Mouse (Mus musculus) heart, adult 18-20 months (tissue): ENCODE results near the gene Hist1h2be. TPM values are rescaled to one million over a fixed set of nuclear protein-coding genes. Genes with fewer than 3 reads are reported as not detected.
"Not testable (repeated sequence)": the region's sequence is repeated elsewhere in the genome, so short reads cannot be mapped to it uniquely, and the experiment has no call there.

Experiments
- DNase-seq, 2 experiments: peaks; one replicate each; pipeline ENCODE4 v3.0.0; 2021 to 2022; ENCODE audit warnings: mixed read lengths in 1 of 2
- total RNA-seq, 2 experiments: library from RNA; stranded (reverse); gene quantifications; 2 replicates each; pipeline ENCODE4 v1.2.3; 2021

Gene Hist1h2be
- total RNA-seq, 2 experiments from 2014 or later, result 8.6 to 10.2 TPM

GRCm38 (mm10) chr13:23591886-23592285 is 29.0 kb downstream of the Hist1h2be start:
- DNase-seq, result not testable (repeated sequence)

- no peak for DNase-seq
Observed at GRCm38 (mm10) chr13:23591206-23591605, 29.7 kb downstream of the Hist1h2be start.

GRCm38 (mm10) chr13:23586940-23587225 is 34.0 kb downstream of the Hist1h2be start:
- DNase-seq, result no peak

- peak in 1 of 2 experiments; percentile 39 for DNase-seq
Observed at GRCm38 (mm10) chr13:23586099-23586939, 34.6 kb downstream of the Hist1h2be start.

- peak; percentile 87 for DNase-seq
Observed at GRCm38 (mm10) chr13:23585442-23586098, 35.4 kb downstream of the Hist1h2be start.

GRCm38 (mm10) chr13:23585029-23585441 is 35.9 kb downstream of the Hist1h2be start:
- DNase-seq, result peak; percentile 81 to 88

- peak in 1 of 2 experiments; percentile 44 for DNase-seq
Observed at GRCm38 (mm10) chr13:23584331-23584730, 36.6 kb downstream of the Hist1h2be start.

GRCm38 (mm10) chr13:23583387-23584068 is 37.4 kb downstream of the Hist1h2be start:
- DNase-seq, result no peak

- no peak for DNase-seq
Observed at GRCm38 (mm10) chr13:23582219-23583056, 38.5 kb downstream of the Hist1h2be start.

GRCm38 (mm10) chr13:23581408-23582218 is 39.3 kb downstream of the Hist1h2be start, which contains the start of gene Hist1h4d:
TSS of gene Hist1h4d (plus strand) at chr13:23581598.
- peak; percentile 98 to 100 for DNase-seq

- DNase-seq, result no peak
Observed at GRCm38 (mm10) chr13:23577835-23578234, 43.1 kb downstream of the Hist1h2be start.

- DNase-seq, result no peak
Observed at GRCm38 (mm10) chr13:23576906-23577639, 43.9 kb downstream of the Hist1h2be start.

GRCm38 (mm10) chr13:23576351-23576881 is 44.5 kb downstream of the Hist1h2be start:
- DNase-seq, result no peak

- not testable (repeated sequence) for DNase-seq
Observed at GRCm38 (mm10) chr13:23575864-23576313, 45.0 kb downstream of the Hist1h2be start.

GRCm38 (mm10) chr13:23575271-23575851 is 45.6 kb downstream of the Hist1h2be start, which contains the start of gene Hist1h3d:
TSS of gene Hist1h3d (plus strand) at chr13:23575763.
- peak; percentile 66 to 68 for DNase-seq

GRCm38 (mm10) chr13:23574546-23575170 is 46.3 kb downstream of the Hist1h2be start:
- DNase-seq, result not testable (repeated sequence)

- DNase-seq, result peak; percentile 82 to 91
Observed at GRCm38 (mm10) chr13:23573898-23574524, 46.9 kb downstream of the Hist1h2be start, which contains the start of the genes Hist1h2bf and Hist1h2ad. TSS of gene Hist1h2bf (minus strand) at chr13:23574196. TSS of gene Hist1h2ad (plus strand) at chr13:23574381.
